Mouse (Mus musculus) heart, embryonic 15.5 days (tissue): ENCODE results near the gene Cntn5. TPM values are rescaled to one million over a fixed set of nuclear protein-coding genes. Genes with fewer than 3 reads are reported as not detected.

ENCODE experiments used
- ATAC-seq: fragments of 200-750 bp; cut with Nextera tagmentation; replicated peaks from 2 replicates; pipeline ENCODE4 v1.8.0; 2017; ENCODE audit warnings: low read depth, moderate TSS enrichment; ENCODE audit not compliant: insufficient number of reproducible peaks, insufficient read depth, low FRiP score
- H3K27ac ChIP-seq: fragments of 300-500 bp; sonication (generic); 2 replicates; pipeline ENCODE4 v1.5.1; 2015; ENCODE audit warnings: mild to moderate bottlenecking, inconsistent platforms
- H3K27me3 ChIP-seq: fragments of 300-500 bp; sonication (generic); 2 replicates; pipeline ENCODE4 v1.6.1; 2015; ENCODE audit warnings: inconsistent platforms
- H3K36me3 ChIP-seq: fragments of 300-500 bp; sonication (generic); 2 replicates; pipeline ENCODE4 v1.6.1; 2015; ENCODE audit warnings: mild to moderate bottlenecking, inconsistent platforms
- H3K4me1 ChIP-seq: fragments of 300-500 bp; sonication (generic); replicated peaks from 2 replicates; pipeline ENCODE4 v1.6.1; 2015; ENCODE audit warnings: inconsistent platforms
- H3K4me2 ChIP-seq: fragments of 300-500 bp; sonication (generic); 2 replicates; pipeline ENCODE4 v1.6.1; 2015; ENCODE audit warnings: inconsistent platforms, mild to moderate bottlenecking, moderate library complexity
- H3K4me3 ChIP-seq: fragments of 300-500 bp; sonication (generic); 2 replicates; pipeline ENCODE4 v1.5.1; 2015; ENCODE audit warnings: mild to moderate bottlenecking, inconsistent platforms
- H3K9ac ChIP-seq: fragments of 300-500 bp; sonication (generic); 2 replicates; pipeline ENCODE4 v1.6.1; 2015; ENCODE audit warnings: mild to moderate bottlenecking, inconsistent platforms
- H3K9me3 ChIP-seq: fragments of 300-500 bp; sonication (generic); replicated peaks from 2 replicates; pipeline ENCODE4 v1.6.1; 2016; ENCODE audit warnings: inconsistent platforms
- WGBS: fragments of 180-500 bp; shearing (Covaris S2); methylation state at CpG from one replicate; pipeline ENCODE4 v1.1.7; 2015; ENCODE audit warnings: mixed read lengths; 5-methylcytosine and 5-hydroxymethylcytosine counted together
- polyA plus RNA-seq: library from polyadenylated mRNA; unstranded; fragments of >200 nt; fragmentation: Nextera tagmentation; extraction: Ambion mirVana; gene quantifications from 2 replicates; pipeline ENCODE4 v1.2.1, GENCODE M21; 2015

Cntn5 gene
- polyA plus RNA-seq, 1 experiment from 2014 or later: 0.13 TPM

GRCm38 (mm10) chr9:10015129-10015528 lies 889.4 kb downstream of the Cntn5 start:
- Histone ChIP-seq H3K4me3 (no peak overlapping the region), H3K27me3 (no peaks in the 10 kb centered on the region), H3K4me2 (no peak overlapping the region), H3K9ac (no peak overlapping the region), H3K9me3 (no peaks in the 10 kb centered on the region), H3K4me1 (no peaks in the 10 kb centered on the region), H3K36me3 (no peaks in the 10 kb centered on the region), H3K27ac (no peak overlapping the region)
- 65% methylated on average over 3 of the region's 3 CpGs for WGBS
- ATAC-seq: no peak

GRCm38 (mm10) chr9:9984028-9984427 lies 920.5 kb downstream of the Cntn5 start:
- no peak overlapping the region for H3K27ac ChIP-seq
- WGBS: 76% methylated on average over 8 of the region's 8 CpGs

GRCm38 (mm10) chr9:9983220-9983619 lies 921.4 kb downstream of the Cntn5 start:
- Histone ChIP-seq H3K4me2 (no peak overlapping the region), H3K4me3 (no peak overlapping the region), H3K4me1 (no peaks in the 10 kb centered on the region), H3K27me3 (no peaks in the 10 kb centered on the region), H3K9ac (no peak overlapping the region), H3K9me3 (no peaks in the 10 kb centered on the region), H3K27ac (no peak overlapping the region), H3K36me3 (no peaks in the 10 kb centered on the region)
- ATAC-seq: no peak
- WGBS: 63% methylated on average over 2 of the region's 2 CpGs

More at GRCm38 (mm10) chr9:9984028-9984427, 920.5 kb downstream of the Cntn5 start:
- Histone ChIP-seq H3K27me3 (no peaks in the 10 kb centered on the region), H3K4me2 (no peak overlapping the region), H3K4me1 (no peaks in the 10 kb centered on the region), H3K9ac (no peak overlapping the region), H3K36me3 (no peaks in the 10 kb centered on the region), H3K4me3 (no peak overlapping the region), H3K9me3 (no peaks in the 10 kb centered on the region)
- no peak for ATAC-seq

DNA sequence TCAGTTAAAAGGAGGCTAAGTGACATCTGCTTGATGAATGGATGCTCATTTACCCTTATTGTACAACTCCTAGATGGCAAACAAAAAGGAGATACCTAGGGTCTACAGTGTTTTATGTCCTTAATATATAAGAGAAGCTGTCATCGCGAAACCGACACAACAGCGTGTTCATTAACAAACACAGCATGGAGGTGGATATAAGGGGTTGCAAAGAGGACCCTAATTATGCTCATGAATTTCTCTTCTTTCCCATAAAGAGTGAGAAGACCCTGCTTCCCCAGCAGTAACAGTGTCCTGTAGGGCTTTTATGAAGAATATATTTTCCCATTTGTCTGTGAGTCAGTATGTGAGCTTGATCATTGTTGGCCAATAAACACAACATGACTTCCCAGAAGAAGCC lies 939.2 kb downstream of the Cntn5 start:
- no peak for ATAC-seq
- no peaks in the 10 kb centered on the region for H3K9me3 ChIP-seq
- H3K27me3 ChIP-seq: no peaks in the 10 kb centered on the region
- H3K36me3 ChIP-seq: no peaks in the 10 kb centered on the region
- 97% methylated on average over 4 of the region's 4 CpGs for WGBS
- H3K4me1 ChIP-seq: no peaks in the 10 kb centered on the region
- no peak overlapping the region for H3K4me2 ChIP-seq
- no peak overlapping the region for H3K27ac ChIP-seq
- H3K4me3 ChIP-seq: no peak overlapping the region
- no peak overlapping the region for H3K9ac ChIP-seq

DNA sequence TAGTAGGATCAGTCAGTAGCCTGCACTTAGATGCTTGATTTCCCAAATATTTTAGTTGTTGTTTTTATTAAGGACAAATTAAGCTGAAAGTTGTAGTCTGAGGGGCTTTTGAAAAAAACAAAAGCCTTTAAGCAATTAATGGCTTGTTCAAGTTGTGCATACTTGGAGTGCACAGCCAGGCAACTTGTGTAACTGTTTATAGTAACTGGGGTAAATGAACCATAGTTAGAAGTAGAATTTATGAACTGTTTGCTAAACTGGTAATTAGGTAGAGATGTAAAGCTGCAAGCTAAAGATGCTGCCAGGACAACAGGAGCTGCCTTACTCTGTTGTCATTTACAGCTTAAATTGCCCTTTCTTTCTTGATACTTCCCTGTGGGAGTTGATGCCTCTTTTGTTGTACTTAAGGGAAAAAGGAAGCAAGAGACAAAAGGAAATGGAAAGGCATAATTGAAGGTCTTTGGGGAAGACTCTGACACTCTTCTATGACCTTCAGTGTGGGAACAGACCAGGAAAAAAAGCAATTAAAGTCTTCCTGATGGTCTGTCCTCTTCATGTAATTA lies 943.9 kb downstream of the Cntn5 start:
- H3K9ac ChIP-seq: no peak overlapping the region
- no peaks in the 10 kb centered on the region for H3K36me3 ChIP-seq
- no peaks in the 10 kb centered on the region for H3K9me3 ChIP-seq
- H3K27ac ChIP-seq: no peak overlapping the region
- H3K4me3 ChIP-seq: no peak overlapping the region
- no peak overlapping the region for H3K4me2 ChIP-seq
- no peaks in the 10 kb centered on the region for H3K4me1 ChIP-seq
- no peak for ATAC-seq
- H3K27me3 ChIP-seq: no peaks in the 10 kb centered on the region

DNA sequence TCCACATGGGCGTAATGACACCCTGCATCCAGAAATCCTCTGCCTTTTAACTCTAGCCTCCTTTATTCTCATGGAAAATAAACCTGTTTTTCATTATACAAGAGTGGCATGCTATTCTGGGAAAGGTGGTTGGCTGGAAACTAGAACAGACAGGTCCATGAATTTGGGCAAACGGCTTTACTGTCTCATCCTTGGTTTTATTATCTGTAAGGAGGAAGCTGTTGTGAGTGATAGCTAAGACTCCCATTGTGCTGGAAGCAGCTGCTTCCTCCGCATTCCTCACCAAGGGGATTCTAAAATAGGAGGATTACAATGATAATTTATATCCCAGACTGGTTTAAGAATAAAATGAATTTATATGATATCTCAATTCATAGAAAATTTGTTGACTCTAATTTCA lies 955.2 kb downstream of the Cntn5 start:
- no peak overlapping the region for H3K27ac ChIP-seq
- H3K4me1 ChIP-seq: peaks cover 7% of the 10 kb centered on the region
- WGBS: 31% methylated on average over 3 of the region's 3 CpGs
- ATAC-seq: no peak
- no peaks in the 10 kb centered on the region for H3K9me3 ChIP-seq
- no peak overlapping the region for H3K9ac ChIP-seq
- H3K36me3 ChIP-seq: no peaks in the 10 kb centered on the region
- no peaks in the 10 kb centered on the region for H3K27me3 ChIP-seq
- H3K4me2 ChIP-seq: no peak overlapping the region
- H3K4me3 ChIP-seq: no peak overlapping the region

- Histone ChIP-seq H3K4me2 (no peak overlapping the region), H3K9ac (no peak overlapping the region), H3K4me1 (peaks cover 6% of the 10 kb centered on the region), H3K4me3 (no peak overlapping the region), H3K36me3 (no peaks in the 10 kb centered on the region), H3K9me3 (no peaks in the 10 kb centered on the region), H3K27me3 (no peaks in the 10 kb centered on the region), H3K27ac (no peak overlapping the region)
- 65% methylated on average over 1 of the region's 1 CpGs for WGBS
- ATAC-seq: no peak
Measured at GRCm38 (mm10) chr9:9944872-9945271, 959.7 kb downstream of the Cntn5 start.

DNA sequence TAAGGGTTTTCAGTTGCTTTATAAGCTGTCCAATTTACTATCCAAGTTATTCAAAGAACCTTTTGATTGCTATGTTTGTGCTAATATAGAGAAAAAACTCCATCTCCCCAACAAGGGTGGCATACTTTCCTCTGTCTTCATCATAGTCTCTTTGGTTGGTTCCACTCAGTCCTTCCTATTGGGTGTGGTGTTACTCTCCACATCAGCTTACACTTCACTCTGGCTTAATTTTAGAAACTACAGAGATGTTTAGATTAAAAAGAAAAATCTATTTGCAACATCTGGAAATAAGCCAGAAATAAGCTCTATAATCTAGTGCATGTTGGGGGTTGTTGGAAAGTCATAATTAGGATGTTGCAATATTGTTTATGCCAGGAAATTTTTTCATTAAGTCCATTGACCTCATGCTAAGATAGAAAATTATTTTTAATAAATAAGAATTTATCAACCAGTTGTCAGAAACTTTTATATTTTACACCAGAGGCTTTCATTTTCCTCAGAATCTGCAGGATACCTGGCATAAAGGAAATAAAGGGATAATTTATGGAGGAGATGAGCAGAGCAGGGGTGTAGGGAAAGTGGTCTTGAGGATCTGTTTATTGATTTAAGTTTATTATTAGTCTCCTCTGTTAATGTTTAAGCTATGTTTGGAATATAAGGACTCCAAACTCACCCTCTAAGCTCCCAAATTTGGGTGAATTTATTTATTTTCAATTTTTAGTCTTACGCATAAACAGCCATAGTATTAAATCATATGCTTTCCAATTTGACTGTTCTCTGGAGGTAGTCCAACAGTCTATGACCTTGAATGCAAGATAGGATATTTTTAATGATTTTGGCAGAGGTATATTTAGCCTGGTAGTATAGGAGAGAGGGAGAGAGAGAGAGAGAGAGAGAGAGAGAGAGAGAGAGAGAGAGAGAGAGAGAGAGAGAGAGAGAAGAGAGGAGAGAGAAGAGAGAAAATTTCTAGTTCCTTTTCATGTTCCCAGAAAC lies 966.8 kb downstream of the Cntn5 start:
- no peak for ATAC-seq
- H3K4me3 ChIP-seq: no peak overlapping the region
- H3K4me1 ChIP-seq: 0 out of 2 replicates have a peak, but pooled peaks cover 2% of the 10 kb centered on the region
- H3K9me3 ChIP-seq: no peaks in the 10 kb centered on the region
- H3K36me3 ChIP-seq: no peaks in the 10 kb centered on the region
- H3K27ac ChIP-seq: no peak overlapping the region
- 67% methylated on average over 1 of the region's 1 CpGs for WGBS
- H3K27me3 ChIP-seq: no peaks in the 10 kb centered on the region
- H3K4me2 ChIP-seq: no peak overlapping the region
- no peak overlapping the region for H3K9ac ChIP-seq

- H3K27ac ChIP-seq: no peak overlapping the region
- 88% methylated on average over 3 of the region's 3 CpGs for WGBS
Measured at GRCm38 (mm10) chr9:9920580-9920979, 984.0 kb downstream of the Cntn5 start.

GRCm38 (mm10) chr9:9899070-9899469 lies 1005.5 kb downstream of the Cntn5 start:
- no peak overlapping the region for H3K4me3 ChIP-seq
- H3K4me2 ChIP-seq: no peak overlapping the region
- no peaks in the 10 kb centered on the region for H3K27me3 ChIP-seq
- no peak; the same call in 1 of the 2 replicates for ATAC-seq
- no peaks in the 10 kb centered on the region for H3K36me3 ChIP-seq
- no peak overlapping the region for H3K9ac ChIP-seq
- WGBS: 35% methylated on average over 5 of the region's 5 CpGs
- 0 out of 2 replicates have a peak, but pooled peaks cover 2% of the 10 kb centered on the region for H3K4me1 ChIP-seq
- no peaks in the 10 kb centered on the region for H3K9me3 ChIP-seq
- H3K27ac ChIP-seq: no peak overlapping the region

More at GRCm38 (mm10) chr9:9920580-9920979, 984.0 kb downstream of the Cntn5 start:
- ATAC-seq: no peak
- Histone ChIP-seq H3K9ac (no peak overlapping the region), H3K4me3 (no peak overlapping the region), H3K27me3 (no peaks in the 10 kb centered on the region), H3K36me3 (no peaks in the 10 kb centered on the region), H3K4me1 (no peaks in the 10 kb centered on the region), H3K4me2 (no peak overlapping the region), H3K9me3 (no peaks in the 10 kb centered on the region)

DNA sequence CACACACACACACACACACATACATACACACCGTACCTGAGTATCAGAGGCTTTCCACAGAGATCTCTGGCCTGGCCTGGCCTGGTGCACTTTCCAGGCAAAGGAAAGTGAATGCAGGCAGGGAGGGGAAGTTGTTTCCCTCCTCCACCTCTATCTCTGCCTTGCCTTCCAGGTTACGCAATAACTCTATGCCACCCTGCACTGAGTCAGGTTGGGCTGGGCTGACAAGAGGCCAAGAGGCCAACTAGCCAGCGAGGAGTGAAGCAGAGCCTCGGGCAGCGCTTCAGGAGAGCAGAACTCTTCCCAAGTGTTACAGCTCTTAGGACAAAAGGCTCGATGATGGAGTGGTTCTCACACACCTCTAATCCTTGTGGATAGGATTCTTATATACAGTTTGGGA lies 1018.4 kb downstream of the Cntn5 start:
- no peak for ATAC-seq
- H3K4me1 ChIP-seq: no peaks in the 10 kb centered on the region
- H3K4me3 ChIP-seq: no peak overlapping the region
- 72% methylated on average over 6 of the region's 6 CpGs for WGBS
- no peaks in the 10 kb centered on the region for H3K9me3 ChIP-seq
- no peak overlapping the region for H3K4me2 ChIP-seq
- no peak overlapping the region for H3K9ac ChIP-seq
- no peak overlapping the region for H3K27ac ChIP-seq
- no peaks in the 10 kb centered on the region for H3K27me3 ChIP-seq
- no peaks in the 10 kb centered on the region for H3K36me3 ChIP-seq
